Mouse (Mus musculus): ENCODE results near the gene Tshz3. TPM values are rescaled to one million over a fixed set of nuclear protein-coding genes. Genes with fewer than 3 reads are reported as not detected.

Tshz3 gene
- polyA plus RNA-seq, 1 experiment, result 5.1 TPM

- H3K4me3 ChIP-seq (replicated peaks; ENCODE audit: extremely low read depth, low read depth, low read length), result no peak overlapping the region
- H3K4me1 ChIP-seq (ENCODE audit: control insufficient read depth, insufficient read depth, low read length), result no peaks in the 10 kb centered on the region
- 10% methylated on average over 9 of the region's 9 CpGs for WGBS
- no peak for TF ChIP-seq CTCF (IDR thresholded peaks at IDR 0.05; ENCODE audit: insufficient read depth, low read length)
- no peak for TF ChIP-seq POLR2A (IDR thresholded peaks at IDR 0.05; ENCODE audit: borderline replicate concordance, extremely low read depth, low read depth, low read length)
- no peak for DNase-seq
These were observed 18.8 kb upstream of the Tshz3 start for GRCm38 (mm10) chr7:36679031-36679618.

- no peak for DNase-seq
- H3K4me3 ChIP-seq (replicated peaks; ENCODE audit: extremely low read depth, low read depth, low read length), result no peak overlapping the region
- WGBS, result 2% methylated on average over 18 of the region's 18 CpGs
- H3K4me1 ChIP-seq (ENCODE audit: control insufficient read depth, insufficient read depth, low read length), result no peaks in the 10 kb centered on the region
- no peak for TF ChIP-seq CTCF (IDR thresholded peaks at IDR 0.05; ENCODE audit: insufficient read depth, low read length)
- TF ChIP-seq POLR2A (IDR thresholded peaks at IDR 0.05; ENCODE audit: borderline replicate concordance, extremely low read depth, low read depth, low read length), result no peak
These were observed 18.0 kb upstream of the Tshz3 start for GRCm38 (mm10) chr7:36679866-36680458.

GRCm38 (mm10) chr7:36687508-36687907 is 10.4 kb upstream of the Tshz3 start:
- WGBS, result 89% methylated on average over 1 of the region's 1 CpGs
- Histone ChIP-seq H3K4me3 (replicated peaks; ENCODE audit: extremely low read depth, low read depth, low read length) (no peak overlapping the region), H3K4me1 (ENCODE audit: control insufficient read depth, insufficient read depth, low read length) (peaks cover 2% of the 10 kb centered on the region; the same call in 1 of the 2 replicates)
- no peak for DNase-seq
- TF ChIP-seq POLR2A (IDR thresholded peaks at IDR 0.05; ENCODE audit: borderline replicate concordance, extremely low read depth, low read depth, low read length) (no peak), CTCF (IDR thresholded peaks at IDR 0.05; ENCODE audit: insufficient read depth, low read length) (no peak)

- 52% methylated on average over 7 of the region's 7 CpGs for WGBS
- DNase-seq, result no peak
These were observed 8.7 kb upstream of the Tshz3 start for GRCm38 (mm10) chr7:36689049-36689793.

GRCm38 (mm10) chr7:36690551-36690950 is 7.4 kb upstream of the Tshz3 start:
- 2% methylated on average over 19 of the region's 19 CpGs for WGBS
- DNase-seq, result peak; percentile 28
- no peak overlapping the region for H3K4me3 ChIP-seq (replicated peaks; ENCODE audit: extremely low read depth, low read depth, low read length)
- peak; percentile 34; the same call in 1 of the 2 replicates for TF ChIP-seq CTCF (IDR thresholded peaks at IDR 0.05; ENCODE audit: insufficient read depth, low read length)
- no peak for TF ChIP-seq POLR2A (IDR thresholded peaks at IDR 0.05; ENCODE audit: borderline replicate concordance, extremely low read depth, low read depth, low read length)
- H3K4me1 ChIP-seq (ENCODE audit: control insufficient read depth, insufficient read depth, low read length), result peaks cover 7% of the 10 kb centered on the region

More at GRCm38 (mm10) chr7:36689049-36689793, 8.7 kb upstream of the Tshz3 start:
- TF ChIP-seq CTCF (IDR thresholded peaks at IDR 0.05; ENCODE audit: insufficient read depth, low read length) (no peak), POLR2A (IDR thresholded peaks at IDR 0.05; ENCODE audit: borderline replicate concordance, extremely low read depth, low read depth, low read length) (no peak)
- H3K4me1 ChIP-seq (ENCODE audit: control insufficient read depth, insufficient read depth, low read length), result peaks cover 2% of the 10 kb centered on the region; the same call in 1 of the 2 replicates
- H3K4me3 ChIP-seq (replicated peaks; ENCODE audit: extremely low read depth, low read depth, low read length), result no peak overlapping the region

DNA sequence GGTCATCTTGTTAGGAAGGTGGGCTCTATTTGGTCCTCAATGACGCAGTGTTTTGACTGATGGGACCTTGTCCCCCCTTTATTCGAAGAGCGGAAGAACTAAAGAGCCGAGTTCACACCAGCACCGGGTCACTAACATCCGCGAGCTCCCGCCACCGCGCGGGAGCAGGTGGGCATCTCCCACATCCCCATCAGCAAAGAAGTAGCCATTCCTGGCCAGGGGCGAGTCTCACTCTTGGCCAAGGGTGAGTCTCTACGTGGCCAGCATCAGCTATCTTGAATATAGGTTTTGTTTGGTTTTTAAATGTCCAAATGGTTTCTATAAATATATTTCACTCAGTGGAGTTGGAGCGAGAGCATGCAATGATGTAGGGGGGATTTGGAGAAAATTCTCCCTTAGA is 6.3 kb upstream of the Tshz3 start:
- Histone ChIP-seq H3K4me3 (replicated peaks; ENCODE audit: extremely low read depth, low read depth, low read length) (no peak overlapping the region), H3K4me1 (ENCODE audit: control insufficient read depth, insufficient read depth, low read length) (peaks cover 7% of the 10 kb centered on the region)
- WGBS, result 7% methylated on average over 14 of the region's 14 CpGs
- TF ChIP-seq POLR2A (IDR thresholded peaks at IDR 0.05; ENCODE audit: borderline replicate concordance, extremely low read depth, low read depth, low read length) (no peak), CTCF (IDR thresholded peaks at IDR 0.05; ENCODE audit: insufficient read depth, low read length) (no peak)
- no peak for DNase-seq

- 30% methylated on average over 5 of the region's 5 CpGs for WGBS
- Histone ChIP-seq H3K4me1 (ENCODE audit: control insufficient read depth, insufficient read depth, low read length) (peaks cover 7% of the 10 kb centered on the region), H3K4me3 (replicated peaks; ENCODE audit: extremely low read depth, low read depth, low read length) (no peak overlapping the region)
- TF ChIP-seq POLR2A (IDR thresholded peaks at IDR 0.05; ENCODE audit: borderline replicate concordance, extremely low read depth, low read depth, low read length) (no peak), CTCF (IDR thresholded peaks at IDR 0.05; ENCODE audit: insufficient read depth, low read length) (no peak)
- DNase-seq, result no peak
These were observed 5.5 kb upstream of the Tshz3 start for GRCm38 (mm10) chr7:36692381-36692780.

- 72% methylated on average over 3 of the region's 3 CpGs for WGBS
- H3K4me1 ChIP-seq (ENCODE audit: control insufficient read depth, insufficient read depth, low read length), result peaks cover 7% of the 10 kb centered on the region
- DNase-seq, result no peak
These were observed 4.8 kb upstream of the Tshz3 start for GRCm38 (mm10) chr7:36693081-36693480.

GRCm38 (mm10) chr7:36694642-36695191 is 3.2 kb upstream of the Tshz3 start:
- TF ChIP-seq POLR2A (IDR thresholded peaks at IDR 0.05; ENCODE audit: borderline replicate concordance, extremely low read depth, low read depth, low read length) (no peak), CTCF (IDR thresholded peaks at IDR 0.05; ENCODE audit: insufficient read depth, low read length) (no peak)
- no peak for DNase-seq
- peaks cover 7% of the 10 kb centered on the region for H3K4me1 ChIP-seq (ENCODE audit: control insufficient read depth, insufficient read depth, low read length)
- 55% methylated on average over 7 of the region's 7 CpGs for WGBS
- no peak overlapping the region for H3K4me3 ChIP-seq (replicated peaks; ENCODE audit: extremely low read depth, low read depth, low read length)

More at GRCm38 (mm10) chr7:36693081-36693480, 4.8 kb upstream of the Tshz3 start:
- H3K4me3 ChIP-seq (replicated peaks; ENCODE audit: extremely low read depth, low read depth, low read length), result no peak overlapping the region
- TF ChIP-seq POLR2A (IDR thresholded peaks at IDR 0.05; ENCODE audit: borderline replicate concordance, extremely low read depth, low read depth, low read length), result no peak
- TF ChIP-seq CTCF (IDR thresholded peaks at IDR 0.05; ENCODE audit: insufficient read depth, low read length), result no peak
